Mouse (Mus musculus): ENCODE results near the gene Lrrfip1. TPM values are rescaled to one million over a fixed set of nuclear protein-coding genes. Genes with fewer than 3 reads are reported as not detected.
A peak's percentile ranks its signal among the peaks of the same experiment; 100 is the strongest.

Gene Lrrfip1
- total RNA-seq (2012; rRNA removed), result 20.5 and 31.5 TPM in 2 replicates

GRCm38 (mm10) chr1:90998268-90998890, at the start of gene Lrrfip1:
Lrrfip1 (plus strand) TSS chr1:90998737.
- Histone ChIP-seq H3K4me3 (ENCODE audit: insufficient read depth in 1 of 2, low read depth in 1 of 2, low read length in 2 of 2, poor library complexity in 1 of 2, severe bottlenecking in 1 of 2) (peak within 1 kb of the TSS; percentile 53 to 70), H3K36me3 (ENCODE audit: control insufficient read depth, insufficient read depth, low read length, poor library complexity, severe bottlenecking) (no peaks in the 10 kb centered on the region), H3K9ac (ENCODE audit: insufficient read depth, low read depth, low read length, poor library complexity, severe bottlenecking) (peak within 1 kb of the TSS; percentile 73), H3K9me3 (ENCODE audit: control insufficient read depth, insufficient read depth, low read depth, low read length) (no peaks in the 10 kb centered on the region), H3K4me1 (ENCODE audit: control insufficient read depth in 2 of 2, insufficient read depth in 2 of 2, low read length in 2 of 2, poor library complexity in 1 of 2) (0 out of 4 replicates have a peak, but pooled peaks cover 0 to 1% of the 10 kb centered on the region in 2 experiments), H3K27ac (ENCODE audit: insufficient read depth, low read depth, low read length, poor library complexity, severe bottlenecking) (no peak within 1 kb of the TSS)
- no peak for TF ChIP-seq ZC3H11A (IDR thresholded peaks at IDR 0.05; ENCODE audit: borderline replicate concordance, low read depth, low read length)
- TF ChIP-seq ZNF384 (IDR thresholded peaks at IDR 0.05; ENCODE audit: low read depth, low read length), result no peak
- TF ChIP-seq HCFC1 (IDR thresholded peaks at IDR 0.05; ENCODE audit: borderline replicate concordance, insufficient read depth, low read length), result no peak
- TF ChIP-seq CHD2 (IDR thresholded peaks at IDR 0.05; ENCODE audit: low read depth, low read length), result no peak
- TF ChIP-seq MAFK (IDR thresholded peaks at IDR 0.05; ENCODE audit: insufficient read depth, low read depth, low read length), result no peak
- DNase-seq (ENCODE audit: low read depth, low spot score), result no peak
- in situ Hi-C loops (cut with MboI; ENCODE audit: low sequenced_read_pairs in 2 of 2, unreplicated experiment in 2 of 2), result no loop called here

DNA sequence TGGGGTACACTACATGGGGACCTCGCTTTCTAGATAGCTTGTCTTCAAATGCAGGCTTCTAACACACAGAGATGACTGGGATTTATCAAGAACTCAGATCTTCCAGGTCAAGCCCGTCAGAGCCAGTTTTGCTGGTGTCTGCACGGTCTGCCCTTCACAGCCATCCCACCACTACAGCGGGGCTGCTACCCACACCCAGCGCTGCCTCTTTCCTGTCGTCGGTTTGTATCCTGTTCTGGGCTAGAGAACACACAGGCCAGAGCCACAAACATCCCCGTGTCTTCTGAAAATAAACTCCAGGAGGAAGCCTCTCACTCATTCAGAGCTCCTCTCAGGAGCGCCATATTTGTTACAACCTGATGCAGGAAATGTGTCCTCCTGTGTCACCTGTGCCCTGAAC, 49.2 kb upstream of the Lrrfip1 start:
- no peak overlapping the region for H3K9ac ChIP-seq (ENCODE audit: insufficient read depth, low read depth, low read length, poor library complexity, severe bottlenecking)
- no peaks in the 10 kb centered on the region for H3K36me3 ChIP-seq (ENCODE audit: control insufficient read depth, insufficient read depth, low read length, poor library complexity, severe bottlenecking)
- no peak overlapping the region for H3K4me3 ChIP-seq (ENCODE audit: insufficient read depth in 1 of 2, low read depth in 1 of 2, low read length in 2 of 2, poor library complexity in 1 of 2, severe bottlenecking in 1 of 2)
- in situ Hi-C loops (cut with MboI; ENCODE audit: low sequenced_read_pairs in 2 of 2, unreplicated experiment in 2 of 2), result no loop called here
- no peak for DNase-seq (ENCODE audit: low read depth, low spot score)
- no peaks in the 10 kb centered on the region for H3K9me3 ChIP-seq (ENCODE audit: control insufficient read depth, insufficient read depth, low read depth, low read length)
- no peak overlapping the region for H3K27ac ChIP-seq (ENCODE audit: insufficient read depth, low read depth, low read length, poor library complexity, severe bottlenecking)
- no peak for TF ChIP-seq ZC3H11A (IDR thresholded peaks at IDR 0.05; ENCODE audit: borderline replicate concordance, low read depth, low read length)
- TF ChIP-seq MAFK (IDR thresholded peaks at IDR 0.05; ENCODE audit: insufficient read depth, low read depth, low read length), result no peak
- TF ChIP-seq CHD2 (IDR thresholded peaks at IDR 0.05; ENCODE audit: low read depth, low read length), result no peak
- no peak for TF ChIP-seq ZNF384 (IDR thresholded peaks at IDR 0.05; ENCODE audit: low read depth, low read length)
- no peak for TF ChIP-seq HCFC1 (IDR thresholded peaks at IDR 0.05; ENCODE audit: borderline replicate concordance, insufficient read depth, low read length)
- no peaks in the 10 kb centered on the region for H3K4me1 ChIP-seq (ENCODE audit: control insufficient read depth in 2 of 2, insufficient read depth in 2 of 2, low read length in 2 of 2, poor library complexity in 1 of 2)

DNA sequence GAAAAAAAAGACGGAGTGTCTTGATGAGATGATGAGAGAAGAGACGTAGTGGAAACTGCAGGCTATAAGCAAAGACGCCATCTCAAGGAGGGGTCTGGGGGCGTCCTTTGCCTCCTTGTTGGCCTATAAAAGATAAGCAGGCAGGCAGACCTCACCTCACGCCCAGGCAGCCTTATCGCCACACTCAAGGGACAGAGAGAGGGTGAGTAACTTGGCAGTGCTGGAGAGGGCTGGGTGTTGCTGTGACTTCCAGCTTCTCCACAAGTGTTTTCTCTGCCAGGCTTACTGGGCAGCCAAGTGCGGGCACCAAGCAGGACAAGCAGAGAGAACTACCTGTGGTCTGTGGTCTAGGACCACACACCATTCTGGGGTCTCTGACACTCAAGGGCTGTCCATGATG, 46.9 kb upstream of the Lrrfip1 start:
- no peaks in the 10 kb centered on the region for H3K9me3 ChIP-seq (ENCODE audit: control insufficient read depth, insufficient read depth, low read depth, low read length)
- no peak overlapping the region for H3K27ac ChIP-seq (ENCODE audit: insufficient read depth, low read depth, low read length, poor library complexity, severe bottlenecking)
- H3K4me3 ChIP-seq (ENCODE audit: insufficient read depth in 1 of 2, low read depth in 1 of 2, low read length in 2 of 2, poor library complexity in 1 of 2, severe bottlenecking in 1 of 2), result no peak overlapping the region
- in situ Hi-C loops (cut with MboI; ENCODE audit: low sequenced_read_pairs in 2 of 2, unreplicated experiment in 2 of 2), result loop anchor here in 1 of 2 experiments (25.0 kb wide), 1 partner anchor 314 kb away; no protein-coding TSS in a partner anchor
- TF ChIP-seq MAFK (IDR thresholded peaks at IDR 0.05; ENCODE audit: insufficient read depth, low read depth, low read length), result no peak
- no peak for TF ChIP-seq HCFC1 (IDR thresholded peaks at IDR 0.05; ENCODE audit: borderline replicate concordance, insufficient read depth, low read length)
- no peak for TF ChIP-seq ZC3H11A (IDR thresholded peaks at IDR 0.05; ENCODE audit: borderline replicate concordance, low read depth, low read length)
- no peak for TF ChIP-seq CHD2 (IDR thresholded peaks at IDR 0.05; ENCODE audit: low read depth, low read length)
- no peak for TF ChIP-seq ZNF384 (IDR thresholded peaks at IDR 0.05; ENCODE audit: low read depth, low read length)
- no peaks in the 10 kb centered on the region for H3K36me3 ChIP-seq (ENCODE audit: control insufficient read depth, insufficient read depth, low read length, poor library complexity, severe bottlenecking)
- no peak for DNase-seq (ENCODE audit: low read depth, low spot score)
- no peak overlapping the region for H3K9ac ChIP-seq (ENCODE audit: insufficient read depth, low read depth, low read length, poor library complexity, severe bottlenecking)
- H3K4me1 ChIP-seq (ENCODE audit: control insufficient read depth in 2 of 2, insufficient read depth in 2 of 2, low read length in 2 of 2, poor library complexity in 1 of 2), result no peaks in the 10 kb centered on the region

DNA sequence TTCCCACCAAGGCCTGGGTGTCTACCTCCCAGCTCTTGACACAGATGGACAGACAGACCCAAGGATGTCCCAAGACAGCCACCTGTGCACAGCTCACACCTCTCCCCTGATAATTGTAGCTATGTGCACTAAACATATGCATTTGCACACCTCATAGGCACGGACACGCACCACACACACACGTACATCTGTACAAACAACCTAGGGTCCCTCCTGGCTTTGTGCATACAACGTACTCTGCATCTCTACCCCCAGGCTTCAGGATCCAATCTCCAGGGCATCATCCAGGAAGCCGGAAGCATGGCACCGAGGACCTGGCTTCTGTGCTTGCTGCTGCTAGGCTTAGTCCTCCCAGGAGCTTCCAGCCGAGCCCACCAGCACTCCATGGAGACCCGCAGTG, 45.7 kb upstream of the Lrrfip1 start, which contains the start of gene Prlh:
TSS of gene Prlh (plus strand) at position 301 of the 400 bp plus-strand sequence.
- Histone ChIP-seq H3K4me1 (ENCODE audit: control insufficient read depth in 2 of 2, insufficient read depth in 2 of 2, low read length in 2 of 2, poor library complexity in 1 of 2) (no peaks in the 10 kb centered on the region), H3K9me3 (ENCODE audit: control insufficient read depth, insufficient read depth, low read depth, low read length) (no peaks in the 10 kb centered on the region), H3K9ac (ENCODE audit: insufficient read depth, low read depth, low read length, poor library complexity, severe bottlenecking) (no peak within 1 kb of the TSS), H3K36me3 (ENCODE audit: control insufficient read depth, insufficient read depth, low read length, poor library complexity, severe bottlenecking) (no peaks in the 10 kb centered on the region), H3K27ac (ENCODE audit: insufficient read depth, low read depth, low read length, poor library complexity, severe bottlenecking) (no peak within 1 kb of the TSS), H3K4me3 (ENCODE audit: insufficient read depth in 1 of 2, low read depth in 1 of 2, low read length in 2 of 2, poor library complexity in 1 of 2, severe bottlenecking in 1 of 2) (no peak within 1 kb of the TSS)
- in situ Hi-C loops (cut with MboI; ENCODE audit: low sequenced_read_pairs in 2 of 2, unreplicated experiment in 2 of 2), result loop anchor here in 1 of 2 experiments (25.0 kb wide), 1 partner anchor 316 kb away; no protein-coding TSS in a partner anchor
- DNase-seq (ENCODE audit: low read depth, low spot score), result no peak
- TF ChIP-seq ZNF384 (IDR thresholded peaks at IDR 0.05; ENCODE audit: low read depth, low read length), result no peak
- TF ChIP-seq HCFC1 (IDR thresholded peaks at IDR 0.05; ENCODE audit: borderline replicate concordance, insufficient read depth, low read length), result no peak
- no peak for TF ChIP-seq CHD2 (IDR thresholded peaks at IDR 0.05; ENCODE audit: low read depth, low read length)
- no peak for TF ChIP-seq ZC3H11A (IDR thresholded peaks at IDR 0.05; ENCODE audit: borderline replicate concordance, low read depth, low read length)
- no peak for TF ChIP-seq MAFK (IDR thresholded peaks at IDR 0.05; ENCODE audit: insufficient read depth, low read depth, low read length)

Data from ES-E14 (cell line).